30 mouse cellular contexts compared by ENCODE assay signal in genomic region chr17:6853641-6854040, GRCm38 (mm10).
"Had no signal": no experiment of that assay in that cellular context is flagged by ENCODE, and none has a peak within 500 bp of the region (broad histone marks: within the 10 kb centered on the region; RNA-seq: fewer than 3 reads in every experiment).

No protein-coding gene starts in this region.

- H3K4me2 ChIP-seq: limb, embryonic 12.5 days; limb, embryonic 13.5 days; limb, embryonic 15.5 days; liver, embryonic 11.5 days; liver, embryonic 12.5 days; liver, embryonic 13.5 days; liver, embryonic 15.5 days; lung, embryonic 14.5 days; lung, embryonic 15.5 days; midbrain, embryonic 12.5 days; midbrain, embryonic 13.5 days; neural tube, embryonic 12.5 days had no signal

- H3K36me3 ChIP-seq: limb, embryonic 10.5 days; limb, embryonic 12.5 days; limb, embryonic 13.5 days; limb, embryonic 15.5 days; liver, embryonic 12.5 days; liver, embryonic 13.5 days; liver, embryonic 15.5 days; lung, embryonic 15.5 days; midbrain, embryonic 12.5 days; midbrain, embryonic 13.5 days; neural tube, embryonic 12.5 days had no signal

- H3K9ac ChIP-seq: limb, embryonic 12.5 days; limb, embryonic 13.5 days; limb, embryonic 15.5 days; liver, embryonic 12.5 days; liver, embryonic 13.5 days; liver, embryonic 14.5 days; liver, embryonic 15.5 days; liver, postnatal 0 days; lung, embryonic 14.5 days; lung, embryonic 15.5 days; midbrain, embryonic 12.5 days; midbrain, embryonic 13.5 days; neural tube, embryonic 12.5 days had no signal

- H3K9me3 ChIP-seq: limb, embryonic 10.5 days; limb, embryonic 12.5 days; limb, embryonic 13.5 days; limb, embryonic 15.5 days; liver, embryonic 12.5 days; liver, embryonic 13.5 days; liver, embryonic 15.5 days; lung, embryonic 15.5 days; midbrain, embryonic 12.5 days; midbrain, embryonic 13.5 days; neural tube, embryonic 12.5 days had no signal

- DNase-seq: left cerebral cortex, postnatal 4 days; liver; liver, embryonic 13.5 days; liver, postnatal 0 days; lung, adult 18-20 months; lung, adult 2 months; lung, embryonic 14.5 days; lung, postnatal 10 days; lung, postnatal 14 days; lung, postnatal 36 days; lung, postnatal 4 days; midbrain, embryonic 14.5 days had no signal

- H3K4me3 ChIP-seq: left cerebral cortex, adult 2 months; limb, embryonic 10.5 days; limb, embryonic 12.5 days; limb, embryonic 13.5 days; limb, embryonic 15.5 days; liver, embryonic 12.5 days; liver, embryonic 13.5 days; liver, embryonic 15.5 days; lung, embryonic 15.5 days; megakaryocyte, embryonic 14.5 days; midbrain, embryonic 12.5 days; midbrain, embryonic 13.5 days; myocyte; neural tube, embryonic 12.5 days had no signal

- ATAC-seq: liver, embryonic 12.5 days; liver, postnatal 0 days; lung, postnatal 0 days; midbrain, embryonic 13.5 days; midbrain, embryonic 16.5 days had no signal

- H3K4me1 ChIP-seq: limb, embryonic 12.5 days; limb, embryonic 15.5 days; lung, embryonic 15.5 days; midbrain, embryonic 12.5 days; midbrain, embryonic 13.5 days; neural tube, embryonic 12.5 days had no signal

- H3K27ac ChIP-seq: left cerebral cortex, adult 2 months; limb, embryonic 10.5 days; limb, embryonic 12.5 days; limb, embryonic 13.5 days; limb, embryonic 15.5 days; liver, embryonic 12.5 days; liver, embryonic 13.5 days; liver, embryonic 14.5 days; liver, embryonic 15.5 days; lung, embryonic 15.5 days; macrophage; midbrain, embryonic 12.5 days; midbrain, embryonic 13.5 days; neural tube, embryonic 12.5 days had no signal

- H3K27me3 ChIP-seq: limb, embryonic 13.5 days; limb, embryonic 15.5 days; liver, embryonic 13.5 days; liver, embryonic 15.5 days; lung, embryonic 15.5 days; midbrain, embryonic 12.5 days; midbrain, embryonic 13.5 days; neural tube, embryonic 12.5 days had no signal
